Mouse (Mus musculus): Measurements from ENCODE around the gene Grm8. TPM values are rescaled to one million over a fixed set of nuclear protein-coding genes. Genes with fewer than 3 reads are reported as not detected.

The Grm8 gene
- total RNA-seq (2015; ENCODE audit: low replicate concordance), result not detected in 2 replicates
- not detected in 2 replicates for total RNA-seq (2017; ENCODE audit: low replicate concordance)

GRCm38 (mm10) chr6:28135001-28135401 is at the start of gene Grm8:
Gene Grm8, minus strand, starts transcription at chr6:28135178.
- ATAC-seq (replicated peaks; ENCODE audit: low FRiP score, poor library complexity, severe bottlenecking), result no peak

GRCm38 (mm10) chr6:28169851-28170539 is 35.0 kb upstream of the Grm8 start:
- no peak for ATAC-seq (replicated peaks; ENCODE audit: low FRiP score, poor library complexity, severe bottlenecking)

DNA sequence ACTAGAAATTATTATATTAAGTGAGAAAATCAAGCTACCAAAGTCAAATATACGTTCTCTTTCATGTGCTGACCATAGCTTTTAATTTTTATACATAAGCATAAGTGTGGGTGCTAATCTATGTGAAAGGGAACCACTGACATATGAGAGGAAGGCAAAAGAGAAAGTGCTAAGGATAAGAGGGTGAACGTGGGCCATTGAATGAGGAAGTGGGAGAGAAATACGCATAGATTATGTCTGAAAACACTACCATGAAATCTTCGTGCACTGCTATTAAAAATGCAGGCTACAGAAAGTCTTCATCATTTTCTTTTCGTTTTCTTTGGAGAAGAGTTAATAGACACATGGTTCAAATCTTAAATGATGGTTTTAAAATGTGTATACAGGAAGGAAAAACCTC is 25.4 kb upstream of the Grm8 start:
- ATAC-seq (replicated peaks; ENCODE audit: low FRiP score, poor library complexity, severe bottlenecking), result no peak

DNA sequence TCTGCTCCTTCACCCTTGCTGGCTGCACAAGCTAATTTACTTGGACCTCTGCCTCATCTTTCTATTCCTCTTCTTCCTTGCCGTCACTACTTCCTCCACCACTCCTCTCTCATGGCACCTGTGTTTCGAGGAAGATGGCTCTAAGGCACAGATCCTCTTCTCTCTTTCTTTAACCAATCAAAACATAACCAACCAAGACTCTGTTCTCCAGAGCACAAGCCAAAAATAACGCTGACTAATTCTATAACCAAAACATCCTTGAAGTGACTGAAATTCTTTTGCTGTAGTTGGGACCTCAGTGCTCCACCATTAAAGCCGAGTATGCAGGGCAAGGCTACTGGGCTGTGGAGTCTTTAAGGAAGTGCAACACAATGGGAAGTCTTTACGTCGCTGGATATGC is 11.5 kb upstream of the Grm8 start:
- no peak for ATAC-seq (replicated peaks; ENCODE audit: low FRiP score, poor library complexity, severe bottlenecking)

- ATAC-seq (replicated peaks; ENCODE audit: low FRiP score, poor library complexity, severe bottlenecking), result no peak
These were observed 7.4 kb upstream of the Grm8 start for GRCm38 (mm10) chr6:28142332-28142731.

DNA sequence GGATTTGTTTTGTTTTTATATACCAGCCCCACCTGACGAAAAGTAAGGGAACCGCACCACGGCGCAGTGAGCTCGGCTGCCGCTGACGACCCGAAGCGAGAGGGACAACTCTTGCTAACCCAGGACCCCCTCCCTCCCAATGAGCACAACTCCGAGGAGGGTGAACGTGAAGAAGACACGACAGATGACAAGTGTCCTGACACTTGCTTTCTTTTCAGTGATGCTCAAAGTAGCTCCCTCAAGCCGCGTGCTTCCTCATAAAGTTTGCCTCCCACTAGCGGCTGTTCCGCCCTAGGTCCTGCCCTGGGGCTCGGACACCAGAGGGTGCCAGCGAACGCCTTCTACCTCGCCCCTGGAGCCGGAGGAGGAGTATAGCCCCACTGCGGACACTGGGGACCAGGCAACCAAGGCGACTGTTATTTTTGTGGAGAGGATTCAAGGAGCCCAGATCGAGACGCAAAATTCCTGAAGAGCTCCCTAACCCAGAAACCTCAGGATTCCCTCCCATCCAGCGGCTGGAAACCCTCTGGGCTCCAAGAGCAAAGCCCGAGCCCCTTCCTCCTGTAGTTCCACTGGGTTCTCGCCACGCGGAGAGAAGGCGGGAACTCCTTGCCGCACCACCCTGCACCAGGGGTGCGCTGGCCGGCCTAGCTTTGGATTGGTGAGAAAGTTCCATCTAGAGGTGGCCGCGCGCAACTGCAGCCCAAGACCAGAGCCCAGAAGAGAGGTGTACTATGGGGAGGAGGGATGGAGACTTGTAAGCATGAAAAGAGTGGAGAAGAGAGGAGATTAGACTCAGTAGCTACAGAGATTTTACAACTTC is 644 bp upstream of the Grm8 start:
- peak; percentile 86 for ATAC-seq (replicated peaks; ENCODE audit: low FRiP score, poor library complexity, severe bottlenecking)

- no peak for ATAC-seq (replicated peaks; ENCODE audit: low FRiP score, poor library complexity, severe bottlenecking)
These were observed 652 bp downstream of the Grm8 start for GRCm38 (mm10) chr6:28134251-28134801.

- ATAC-seq (replicated peaks; ENCODE audit: low FRiP score, poor library complexity, severe bottlenecking), result no peak
These were observed 1.5 kb downstream of the Grm8 start for GRCm38 (mm10) chr6:28133206-28134063.

GRCm38 (mm10) chr6:28132056-28132455 is 2.9 kb downstream of the Grm8 start:
- ATAC-seq (replicated peaks; ENCODE audit: low FRiP score, poor library complexity, severe bottlenecking), result no peak

DNA sequence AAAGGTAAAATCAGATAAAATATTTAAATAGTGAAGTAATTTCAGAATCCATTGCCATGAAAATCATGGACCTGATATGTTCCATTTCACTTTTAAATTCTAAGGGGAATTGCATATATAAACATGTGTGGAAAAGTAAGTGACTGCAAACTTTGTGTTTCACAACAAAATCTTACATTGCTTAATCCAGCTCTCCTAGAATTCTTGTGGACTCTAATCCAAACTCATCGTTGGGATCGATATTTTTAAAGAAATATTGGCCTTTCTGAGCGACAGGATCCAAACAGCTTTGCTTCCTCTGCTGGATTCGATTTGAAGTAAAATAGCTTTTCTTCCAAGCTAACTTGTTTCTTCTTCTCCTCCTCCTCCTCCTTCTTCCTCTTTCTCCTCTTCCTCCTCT is 6.1 kb downstream of the Grm8 start:
- no peak for ATAC-seq (replicated peaks; ENCODE audit: low FRiP score, poor library complexity, severe bottlenecking)

DNA sequence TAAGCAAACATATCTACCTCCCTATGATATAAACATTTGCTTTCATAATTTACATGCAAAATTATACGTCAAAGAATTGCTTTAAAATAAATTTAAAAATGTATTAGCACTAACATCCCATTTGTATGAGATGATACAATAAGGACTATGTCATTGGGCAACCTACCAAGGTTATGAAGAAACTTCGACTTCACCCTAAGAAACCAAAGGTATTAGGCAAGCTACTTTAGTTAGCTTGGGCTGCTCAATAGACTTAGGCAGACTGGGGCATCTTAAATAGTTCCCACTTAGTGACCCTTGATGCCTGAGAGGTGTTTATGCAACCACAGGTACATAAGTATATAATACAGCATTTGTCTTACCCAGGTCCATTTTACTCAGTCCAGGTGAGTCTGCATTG is 19.5 kb downstream of the Grm8 start:
- no peak for ATAC-seq (replicated peaks; ENCODE audit: low FRiP score, poor library complexity, severe bottlenecking)

GRCm38 (mm10) chr6:28114916-28115315 is 20.1 kb downstream of the Grm8 start:
- ATAC-seq (replicated peaks; ENCODE audit: low FRiP score, poor library complexity, severe bottlenecking), result no peak

DNA sequence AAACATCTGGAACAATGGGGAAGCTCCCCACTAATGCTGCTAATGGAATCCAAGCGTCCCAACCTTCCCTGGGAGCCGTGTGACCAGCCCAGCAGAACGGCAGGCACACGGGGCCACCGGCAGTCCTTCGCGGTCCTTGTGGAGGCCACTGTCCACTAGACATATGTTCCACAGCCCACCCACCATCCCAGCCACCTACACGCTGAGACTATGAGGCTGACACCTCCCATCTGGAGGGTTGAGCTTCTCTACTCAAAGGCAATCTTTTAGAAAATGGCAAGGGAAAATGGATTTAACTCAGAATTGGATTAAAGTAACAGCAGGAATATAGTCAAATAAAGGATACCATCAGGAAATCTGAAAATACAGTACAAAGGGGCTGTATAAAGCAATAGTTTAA is 23.4 kb downstream of the Grm8 start:
- ATAC-seq (replicated peaks; ENCODE audit: low FRiP score, poor library complexity, severe bottlenecking), result no peak

DNA sequence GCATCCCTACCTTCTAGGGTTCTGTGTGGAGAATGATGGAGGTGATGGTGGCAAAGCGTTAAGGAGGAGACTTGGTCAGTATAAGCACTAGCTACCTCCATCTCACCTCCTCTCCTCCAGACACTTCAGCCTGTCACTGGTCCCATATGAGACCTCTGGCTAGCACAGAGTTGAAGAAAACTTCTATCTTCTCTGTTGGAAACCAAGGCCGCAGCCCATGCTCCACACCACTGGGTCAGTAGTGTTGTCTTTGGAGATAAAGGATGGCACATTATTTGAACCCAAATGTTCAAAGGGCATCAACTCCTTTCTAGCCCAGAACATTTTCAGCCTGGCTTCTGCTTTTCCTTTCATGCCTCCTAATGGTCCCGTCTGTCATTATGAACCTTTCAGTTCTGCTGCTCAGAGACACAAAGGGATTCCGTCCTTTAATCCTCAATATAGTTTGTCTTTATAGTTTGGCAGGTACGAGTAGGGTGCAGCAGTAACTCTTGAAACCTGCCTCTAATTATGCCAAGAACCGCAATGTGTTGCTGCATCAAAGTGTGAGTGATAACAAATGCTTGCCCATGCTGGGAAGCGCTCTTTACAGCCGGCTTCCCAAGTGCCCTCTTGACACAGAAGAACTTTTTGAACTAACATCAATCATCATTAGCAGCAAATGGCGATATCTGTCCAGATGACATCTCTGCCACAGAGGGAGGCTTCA is 32.2 kb downstream of the Grm8 start:
- no peak for ATAC-seq (replicated peaks; ENCODE audit: low FRiP score, poor library complexity, severe bottlenecking)

DNA sequence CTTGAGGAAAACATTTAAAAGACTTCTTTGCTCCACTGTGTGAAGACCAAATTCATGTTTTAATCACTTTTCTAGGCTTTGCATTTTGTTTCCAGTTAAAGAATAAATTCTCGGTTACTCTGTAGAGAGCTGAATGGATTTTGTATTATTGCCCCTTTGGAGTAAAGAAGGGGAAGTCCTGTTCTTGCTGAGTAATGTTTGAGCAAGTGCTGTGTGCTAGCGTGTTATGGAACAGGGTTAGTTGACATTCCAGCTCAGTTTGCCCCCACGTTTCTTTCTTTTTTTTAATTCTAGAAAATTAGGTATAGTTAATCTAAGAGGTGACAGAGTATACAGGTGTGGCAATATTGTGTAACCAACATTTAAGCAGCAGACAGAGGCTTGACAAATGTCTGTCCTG is 35.0 kb downstream of the Grm8 start:
- no peak for ATAC-seq (replicated peaks; ENCODE audit: low FRiP score, poor library complexity, severe bottlenecking)

- no peak for ATAC-seq (replicated peaks; ENCODE audit: low FRiP score, poor library complexity, severe bottlenecking)
These were observed 42.5 kb downstream of the Grm8 start for GRCm38 (mm10) chr6:28092511-28092910.

- ATAC-seq (replicated peaks; ENCODE audit: low FRiP score, poor library complexity, severe bottlenecking), result no peak
These were observed 43.1 kb downstream of the Grm8 start for GRCm38 (mm10) chr6:28091836-28092235.

GRCm38 (mm10) chr6:28090981-28091380 is 44.0 kb downstream of the Grm8 start:
- ATAC-seq (replicated peaks; ENCODE audit: low FRiP score, poor library complexity, severe bottlenecking), result no peak

DNA sequence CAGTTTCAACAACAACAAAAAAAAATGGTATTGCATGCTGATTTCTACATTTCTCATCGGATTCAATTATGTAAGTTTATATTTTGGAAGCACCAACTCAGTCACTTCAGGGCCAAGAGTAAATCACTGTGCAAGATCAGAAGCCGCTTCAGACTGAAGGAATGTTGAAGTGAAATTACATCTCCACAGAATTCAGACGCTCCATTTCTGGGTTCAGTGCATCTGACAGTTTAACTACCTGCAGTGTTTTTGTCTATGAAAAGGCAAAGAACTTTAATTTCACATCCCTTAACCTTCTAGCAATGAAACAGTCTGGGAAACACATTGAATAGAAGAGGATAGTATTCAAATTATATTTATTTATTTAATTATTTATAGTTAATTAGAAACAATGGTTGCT is 59.4 kb downstream of the Grm8 start:
- ATAC-seq (replicated peaks; ENCODE audit: low FRiP score, poor library complexity, severe bottlenecking), result no peak

All from erythroblast, adult 5-6 weeks (primary cell).